Mouse (Mus musculus): ENCODE measurements at regions not wholly inside any gene's neighbourhood (a gene's known extent, or its start where the extent isn't known, plus 50 kb on each side); places are given as distances from the start of the nearest gene placed in this dataset.
"Not testable (repeated sequence)": the region's sequence is repeated elsewhere in the genome, so short reads cannot be mapped to it uniquely, and the experiment has no call there.

DNA sequence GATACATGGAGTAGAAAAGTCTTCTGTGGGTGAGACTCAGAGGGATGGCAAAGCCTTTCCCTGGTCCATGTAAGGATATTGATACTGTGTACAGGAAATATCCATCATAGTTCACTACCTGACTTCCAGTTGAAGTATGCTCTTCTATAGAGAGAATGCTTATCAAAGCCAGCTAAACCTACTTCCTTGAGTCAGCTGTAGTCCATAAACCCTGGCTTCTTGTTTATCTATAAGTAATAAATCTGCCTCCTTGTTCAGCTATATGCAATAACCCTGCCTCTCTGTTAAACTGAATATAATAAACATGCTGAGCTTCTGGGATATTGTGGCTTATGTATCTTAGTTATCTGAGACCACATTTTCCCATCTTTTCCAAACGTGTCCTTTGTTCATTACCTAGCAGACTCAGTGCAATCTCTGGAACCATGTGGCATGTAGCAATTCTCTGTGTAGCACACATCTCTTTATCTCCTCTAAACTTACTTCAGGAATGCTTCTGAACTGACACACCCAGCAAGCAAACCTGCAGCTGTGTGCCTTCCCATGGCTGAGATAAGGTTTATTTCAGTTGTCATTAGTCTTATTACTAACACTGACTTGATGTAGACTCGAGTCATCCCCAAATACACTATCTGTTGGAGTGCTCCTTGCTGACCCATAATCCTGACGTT is 694.9 kb upstream of the Map3k7 start:
- DNase-seq: no peak

- no peak for DNase-seq
Observed at GRCm38 (mm10) chr4:31274131-31274530, 689.8 kb upstream of the Map3k7 start.

- no peak for DNase-seq
Observed at GRCm38 (mm10) chr4:31290301-31290975, 673.5 kb upstream of the Map3k7 start.

- no peak for DNase-seq
Observed at GRCm38 (mm10) chr4:31293752-31294151, 670.1 kb upstream of the Map3k7 start.

DNA sequence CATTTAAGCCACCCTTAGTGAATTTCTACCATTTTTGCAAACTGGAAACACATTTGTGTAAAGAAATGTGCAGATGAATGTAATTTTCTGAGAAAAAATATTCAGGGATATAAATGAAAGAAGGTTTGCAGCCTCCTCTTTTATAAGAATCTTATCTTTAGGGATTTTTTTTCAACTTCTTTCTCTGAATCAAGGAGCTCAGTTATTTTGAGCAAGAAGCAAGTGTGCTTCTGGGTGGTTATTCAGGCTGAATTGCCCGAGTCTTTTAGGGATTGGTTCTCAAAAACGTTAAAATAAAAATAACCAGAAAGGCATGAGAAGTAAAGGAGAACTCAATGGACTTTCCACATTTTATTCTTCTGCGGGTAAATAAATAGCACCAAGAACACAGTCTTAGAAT is 666.0 kb upstream of the Map3k7 start:
- no peak for DNase-seq

DNA sequence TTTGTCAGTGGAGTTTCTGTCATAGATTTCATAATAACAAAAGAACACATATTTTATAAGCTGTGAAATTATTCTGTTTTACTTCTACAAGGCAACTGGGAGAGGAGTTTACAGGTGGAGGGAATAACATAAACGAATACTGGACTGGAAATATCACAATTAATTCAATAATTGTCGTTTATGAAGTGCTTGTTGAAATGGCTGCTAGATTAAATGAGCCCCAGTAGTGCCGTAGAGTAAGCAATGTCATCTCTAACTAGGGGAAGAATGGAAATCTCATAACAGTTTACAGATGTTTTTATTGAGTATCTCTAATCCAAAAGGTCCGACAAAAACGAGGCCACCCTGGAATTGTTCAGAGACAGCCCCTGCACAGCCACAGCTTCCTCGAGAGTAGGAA is 644.6 kb upstream of the Map3k7 start:
- DNase-seq: no peak

- no peak for DNase-seq
Observed at GRCm38 (mm10) chr4:31320734-31321507, 643.0 kb upstream of the Map3k7 start.

DNA sequence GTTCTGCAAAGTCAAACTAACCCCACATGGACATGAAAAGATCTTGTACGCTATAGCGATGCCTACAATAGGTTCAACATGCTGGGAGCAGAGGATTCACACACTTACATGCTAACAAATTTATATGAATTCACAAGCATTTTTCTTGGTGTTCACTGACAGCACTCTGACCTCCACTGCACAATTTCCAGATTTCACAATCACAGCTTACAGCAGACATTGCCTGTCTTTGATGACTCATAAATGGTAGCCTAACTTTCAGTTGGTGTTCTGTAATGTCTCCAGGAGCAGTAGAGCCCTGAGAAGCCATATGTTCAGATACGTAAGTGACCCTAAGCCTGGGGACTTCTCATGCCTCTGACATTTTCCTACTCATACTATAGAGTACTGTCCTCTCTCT is 640.1 kb upstream of the Map3k7 start:
- no peak for DNase-seq

GRCm38 (mm10) chr4:31328798-31329197 is 635.1 kb upstream of the Map3k7 start:
- DNase-seq: no peak

DNA sequence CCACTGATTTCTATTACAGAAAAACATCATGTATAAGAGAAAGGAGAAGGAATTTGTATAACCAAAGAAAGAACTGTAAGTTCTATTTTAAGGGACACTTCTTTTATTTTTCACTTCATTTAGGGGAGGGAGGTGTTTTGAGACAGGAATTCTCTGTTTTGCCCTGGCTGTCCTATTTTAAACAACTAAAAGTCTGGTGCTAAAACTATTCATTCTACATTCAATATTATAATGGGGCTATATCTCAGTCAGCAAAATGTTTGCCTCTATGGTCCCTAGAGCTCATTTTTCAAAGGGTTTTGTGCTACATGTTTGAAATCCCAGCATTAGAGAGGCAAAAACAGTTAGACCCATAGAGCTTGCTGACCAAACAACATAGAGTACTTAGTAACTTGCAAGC is 632.8 kb upstream of the Map3k7 start:
- no peak for DNase-seq

DNA sequence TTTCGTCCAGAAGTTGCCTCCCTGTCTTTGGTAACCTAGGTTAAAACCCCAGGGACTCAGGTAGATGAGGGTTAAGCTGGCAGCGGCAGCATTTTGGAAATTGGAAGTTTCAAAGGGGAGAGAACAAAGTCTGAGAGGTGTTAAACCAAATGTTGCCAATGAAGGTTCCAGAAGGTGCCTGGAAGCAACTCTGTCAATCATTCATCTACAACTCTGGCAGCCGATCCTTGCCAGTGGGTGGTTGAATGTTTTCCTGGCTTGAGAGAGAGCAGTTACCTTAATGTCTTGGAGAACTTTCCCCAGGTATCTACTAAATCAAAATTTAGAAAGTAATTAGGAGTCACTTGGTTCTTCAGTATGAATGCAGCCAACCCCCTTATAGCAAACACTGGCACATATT is 628.2 kb upstream of the Map3k7 start:
- DNase-seq: no peak

GRCm38 (mm10) chr4:31337980-31338379 is 625.9 kb upstream of the Map3k7 start:
- no peak for DNase-seq

DNA sequence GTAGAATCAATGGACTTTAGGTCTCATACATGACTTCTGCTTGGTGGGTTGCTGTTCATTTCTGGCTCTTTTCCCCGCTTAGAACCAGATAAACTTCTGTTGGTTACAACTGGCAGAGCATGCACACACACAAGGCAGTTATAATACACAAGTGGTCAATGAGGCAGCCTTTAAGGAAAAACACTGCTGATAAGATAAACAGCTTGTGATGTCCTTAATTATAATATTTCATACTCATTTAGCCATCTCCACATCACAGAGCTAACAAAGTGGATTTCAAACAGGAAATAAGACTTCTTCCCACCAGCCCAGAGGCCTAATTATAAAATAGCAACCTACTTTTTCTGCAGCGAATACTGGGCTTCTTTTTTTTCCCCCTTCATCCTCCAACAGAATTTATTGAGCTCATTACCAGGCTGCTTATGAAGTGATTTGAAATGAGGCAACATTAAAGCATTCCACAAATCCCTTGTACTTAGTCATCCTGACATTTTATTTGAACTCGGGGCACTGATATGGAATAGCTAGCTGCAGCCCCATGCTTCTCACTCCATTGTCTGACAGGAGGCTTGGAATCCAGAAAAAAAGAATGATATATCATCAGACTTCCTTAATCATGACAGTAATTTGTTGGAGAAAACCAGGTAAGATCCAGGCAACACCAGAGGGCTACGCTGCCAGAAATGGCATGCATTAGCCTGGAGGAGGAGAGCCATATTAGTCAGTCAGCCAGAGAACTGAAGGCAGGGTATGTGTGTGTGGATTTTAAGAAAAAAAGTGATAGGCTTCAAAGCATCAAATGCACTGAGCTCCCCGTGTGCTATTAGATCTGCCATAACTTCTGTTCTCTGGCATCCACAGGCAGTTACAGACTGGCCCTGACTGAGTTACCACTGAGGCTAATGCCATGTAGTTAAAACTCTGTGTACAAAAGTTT is 620.3 kb upstream of the Map3k7 start:
- DNase-seq: no peak

- not testable (repeated sequence) for DNase-seq
Observed at GRCm38 (mm10) chr4:31354046-31354445, 609.9 kb upstream of the Map3k7 start.

- no peak for DNase-seq
Observed at GRCm38 (mm10) chr4:31354953-31355352, 608.9 kb upstream of the Map3k7 start.

DNA sequence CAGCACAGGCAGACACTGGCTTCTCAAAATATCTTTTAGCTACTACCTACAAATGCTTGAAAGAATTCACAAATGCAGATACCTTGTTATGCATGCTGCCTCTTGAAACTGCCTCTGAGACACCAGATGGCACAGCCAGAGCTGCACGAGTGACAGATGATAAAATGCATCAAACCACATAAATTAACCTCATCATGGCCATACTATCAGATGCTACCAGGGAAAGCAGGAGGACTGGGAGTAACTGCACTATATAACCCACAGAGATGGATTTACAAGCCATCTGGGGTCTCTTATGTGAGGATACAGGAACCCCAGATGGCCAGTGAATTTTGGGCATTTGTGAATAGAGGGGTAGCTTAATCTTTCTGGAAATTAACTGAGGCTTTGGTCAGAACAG is 597.7 kb upstream of the Map3k7 start:
- DNase-seq: no peak

- DNase-seq: no peak
Observed at GRCm38 (mm10) chr4:31367031-31367430, 596.9 kb upstream of the Map3k7 start.

DNA sequence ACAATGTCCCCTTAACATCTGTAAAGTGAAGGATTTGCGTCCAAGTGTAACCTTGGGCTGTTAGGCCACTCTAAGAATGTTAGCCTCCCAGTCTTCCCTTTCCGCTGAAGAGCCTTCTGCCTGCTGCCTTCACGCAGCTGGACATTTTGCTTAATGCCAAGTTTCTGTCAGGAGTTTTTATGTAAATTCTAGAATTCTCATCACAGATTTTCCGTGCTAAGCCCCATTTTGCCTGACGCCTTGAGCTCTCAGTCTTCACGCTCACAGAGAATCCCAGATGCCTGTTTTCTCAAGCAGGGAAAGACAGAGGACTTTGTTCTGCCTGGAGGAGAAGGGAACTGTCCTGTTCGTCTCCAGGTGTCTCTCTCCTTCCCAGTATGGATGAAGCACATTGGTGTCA is 593.8 kb upstream of the Map3k7 start:
- DNase-seq: no peak

GRCm38 (mm10) chr4:31381069-31381969 is 582.6 kb upstream of the Map3k7 start:
- no peak for DNase-seq

DNA sequence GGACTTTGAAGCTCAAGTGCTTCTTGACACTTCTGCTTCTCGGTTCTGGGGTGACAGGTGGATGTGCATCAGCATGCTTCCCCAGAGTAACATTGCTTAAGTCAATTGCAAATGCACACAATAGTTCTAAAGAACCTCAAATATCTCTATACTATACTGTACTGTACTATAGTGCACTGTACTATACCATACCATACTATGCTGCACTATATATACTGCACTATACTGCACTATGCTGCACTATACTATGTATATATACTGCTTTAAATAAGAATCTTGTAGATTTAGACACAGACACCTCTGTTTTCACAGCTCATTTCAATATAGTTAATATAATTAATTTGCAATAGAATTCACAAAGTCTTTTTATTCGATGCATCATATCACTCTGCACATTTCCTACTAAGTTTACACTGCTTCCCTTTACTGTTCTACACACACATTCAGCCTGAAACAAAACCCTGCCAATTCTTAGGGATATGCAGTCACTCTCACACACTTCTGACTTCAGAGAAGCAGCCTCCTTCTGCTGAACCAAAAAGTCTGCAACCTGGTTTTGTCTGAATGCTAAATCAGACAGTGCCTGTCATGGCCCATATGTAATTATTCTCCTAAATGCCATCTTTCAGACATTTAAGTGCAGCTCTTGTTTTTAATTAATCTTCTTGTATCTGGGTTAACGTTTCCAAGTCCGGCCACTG is 570.8 kb upstream of the Map3k7 start:
- DNase-seq: no peak

DNA sequence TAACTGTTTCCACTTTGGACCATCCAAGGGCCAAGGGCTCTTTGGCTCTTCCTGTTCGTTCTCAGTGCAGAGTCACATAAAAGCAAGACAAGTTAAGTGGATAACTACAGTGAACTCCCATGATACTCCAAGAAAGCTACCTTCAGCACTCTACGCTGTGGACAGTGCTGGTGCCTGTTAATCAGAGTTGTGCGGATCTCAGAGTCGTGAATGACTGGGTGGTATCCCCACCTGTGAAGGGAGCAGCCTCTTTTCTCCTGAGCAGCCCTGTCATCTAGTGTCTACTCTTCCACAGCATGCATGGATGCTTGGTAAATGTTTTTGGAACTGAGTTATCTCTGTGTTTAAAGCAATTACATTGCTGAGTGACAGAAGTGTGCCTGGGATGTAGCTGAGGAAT is 568.4 kb upstream of the Map3k7 start:
- no peak for DNase-seq

Data from thymus, postnatal 25 days (tissue).